Mouse (Mus musculus): ENCODE measurements around the gene Snx29.
"Not testable (repeated sequence)": the region's sequence is repeated elsewhere in the genome, so short reads cannot be mapped to it uniquely, and the experiment has no call there.

The Snx29 gene

DNA sequence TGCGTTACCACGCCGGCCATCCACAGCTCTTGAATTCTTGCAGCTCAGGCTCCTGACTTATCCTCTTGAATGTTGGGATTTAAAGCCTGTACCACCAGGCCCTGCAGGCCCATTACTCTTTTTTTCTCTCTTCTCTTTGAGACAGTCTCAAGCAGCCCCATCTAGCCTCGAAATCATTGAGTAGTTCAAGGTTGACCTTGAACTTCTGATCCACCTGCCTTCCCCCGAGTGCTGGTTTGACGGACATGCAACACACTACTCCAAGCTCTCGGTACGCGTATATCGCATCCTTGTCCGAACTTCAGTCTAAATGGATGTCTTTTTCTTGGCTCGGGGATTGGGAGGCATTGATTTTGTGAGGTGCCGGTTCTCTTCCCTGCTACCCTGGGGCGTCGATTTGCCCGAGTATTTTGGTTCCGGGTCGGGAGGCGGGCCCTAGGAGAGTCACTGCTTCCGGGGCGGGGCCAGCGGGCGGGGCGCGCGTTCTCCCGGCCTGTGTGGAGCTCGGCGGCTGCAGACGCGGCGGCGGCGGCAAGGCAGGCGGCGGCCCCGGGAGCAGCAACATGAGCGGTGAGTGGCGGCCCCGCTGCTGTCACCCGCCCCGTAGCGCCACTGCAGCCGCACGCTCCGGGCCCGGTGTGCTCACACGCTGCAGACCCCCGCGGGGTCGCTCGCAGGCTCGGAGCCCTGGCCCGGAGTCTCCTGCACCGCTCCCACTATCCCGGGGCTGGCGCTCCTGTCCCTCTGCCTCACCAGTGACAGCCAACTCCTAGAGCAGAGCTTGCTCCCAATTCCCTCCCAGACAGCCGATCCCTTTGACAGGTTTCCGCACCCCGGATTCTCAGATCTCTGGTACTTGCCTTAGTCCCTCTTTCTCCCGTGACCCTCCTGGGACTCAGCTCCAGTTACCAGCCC is at the start of gene Snx29:
Gene Snx29 (plus strand): TSS at position 500 of the 915 bp plus-strand sequence.
- in situ Hi-C loops (cut with MboI, MseI): no loop called here

GRCm38 (mm10) chr16:11276888-11277287 is 45.8 kb upstream of the Snx29 start:
- in situ Hi-C loops (cut with MboI, MseI): no loop called here

DNA sequence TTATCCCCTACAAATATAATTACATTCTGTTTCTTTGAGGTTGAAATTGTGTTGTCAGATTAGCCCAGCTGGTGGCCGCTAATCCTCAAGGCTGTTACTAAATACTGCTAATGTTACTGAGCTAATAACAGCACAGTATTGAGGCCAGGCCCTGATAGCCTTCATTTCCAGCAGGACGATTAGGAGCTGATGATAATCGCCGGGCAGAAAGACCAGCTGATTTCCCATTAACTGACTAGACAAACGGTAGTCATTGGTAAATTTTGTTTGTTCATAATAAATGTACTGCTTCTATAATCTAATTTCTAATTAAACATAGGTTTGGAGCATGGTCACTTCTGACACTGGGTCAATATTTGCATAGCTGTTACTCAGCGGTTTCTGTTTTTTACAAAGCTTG is 43.9 kb upstream of the Snx29 start:
- in situ Hi-C loops (cut with MboI, MseI): no loop called here

- in situ Hi-C loops (cut with MboI, MseI): loop anchor here (10.0 kb wide), 1 partner anchor 1642 kb away; no protein-coding TSS in a partner anchor
These were observed 40.0 kb upstream of the Snx29 start for GRCm38 (mm10) chr16:11282655-11283232.

- in situ Hi-C loops (cut with MboI, MseI): loop anchor here (10.0 kb wide), 1 partner anchor 1640 kb away; no protein-coding TSS in a partner anchor
These were observed 37.8 kb upstream of the Snx29 start for GRCm38 (mm10) chr16:11284881-11285280.

DNA sequence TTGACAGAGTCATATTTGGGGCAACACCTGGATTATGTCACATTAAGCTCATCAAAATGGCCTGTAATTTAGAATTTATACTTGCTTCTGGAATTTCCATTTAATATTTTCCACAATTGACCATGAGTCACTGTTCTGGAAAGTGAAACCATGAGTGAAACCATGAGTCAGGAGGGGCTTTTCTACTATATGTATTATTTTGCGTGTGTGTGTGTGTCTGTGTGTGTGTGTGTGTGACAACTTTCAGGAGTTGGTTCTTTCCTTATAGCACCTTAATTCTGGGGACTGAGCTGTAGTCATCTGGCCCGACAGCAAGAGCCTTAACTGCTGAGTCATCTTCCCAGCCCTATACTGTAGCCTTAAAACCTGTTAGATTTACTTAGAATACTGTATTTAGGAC is 36.8 kb upstream of the Snx29 start:
- in situ Hi-C loops (cut with MboI, MseI): loop anchor here (10.0 kb wide), 1 partner anchor 1639 kb away; no protein-coding TSS in a partner anchor

- in situ Hi-C loops (cut with MboI, MseI): loop anchor here (10.0 kb wide), 1 partner anchor 1636 kb away; no protein-coding TSS in a partner anchor
These were observed 33.8 kb upstream of the Snx29 start for GRCm38 (mm10) chr16:11288873-11289272.

DNA sequence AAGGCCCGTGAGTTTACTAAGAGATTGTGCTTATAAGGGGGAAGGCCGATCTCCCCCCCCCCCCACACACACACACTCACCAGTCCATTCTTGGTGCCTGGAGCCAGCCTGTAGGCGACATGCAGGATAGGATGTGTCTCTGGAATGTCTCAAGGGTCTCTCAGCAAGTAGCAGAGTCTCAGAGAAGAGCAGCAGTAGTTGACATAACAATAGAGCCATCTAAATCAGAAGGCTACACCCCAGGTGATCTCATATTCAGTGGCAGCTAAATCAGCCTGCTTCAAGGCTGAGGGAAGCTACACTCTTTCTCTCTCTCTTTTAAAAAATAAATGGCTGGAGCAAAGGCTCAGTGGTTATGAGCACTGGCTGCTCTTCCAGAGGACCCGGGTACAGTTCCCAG is 27.1 kb upstream of the Snx29 start:
- in situ Hi-C loops (cut with MboI, MseI): not testable (repeated sequence)

- in situ Hi-C loops (cut with MboI, MseI): not testable (repeated sequence)
These were observed 25.0 kb upstream of the Snx29 start for GRCm38 (mm10) chr16:11297700-11298099.

GRCm38 (mm10) chr16:11303741-11304140 is 19.0 kb upstream of the Snx29 start:
- in situ Hi-C loops (cut with MboI, MseI): no loop called here

DNA sequence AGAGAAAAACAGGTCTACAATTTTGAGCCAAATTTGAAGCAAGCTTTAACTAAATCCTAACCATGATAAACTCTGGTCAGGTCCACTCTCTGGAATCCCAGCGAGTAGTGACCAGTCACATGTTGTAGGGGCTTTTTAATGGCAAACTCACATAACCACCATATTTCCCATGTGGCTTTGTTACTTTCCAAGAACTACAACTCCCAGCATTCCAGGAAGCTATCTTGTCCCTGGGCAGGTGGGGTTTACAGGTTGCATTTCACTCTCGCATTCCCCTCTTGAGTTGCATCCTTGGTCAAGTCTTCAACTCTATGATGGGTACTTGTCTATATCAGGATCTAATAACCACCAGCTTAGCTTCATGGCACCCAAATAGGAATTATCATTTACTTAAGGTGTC is 17.2 kb upstream of the Snx29 start:
- in situ Hi-C loops (cut with MboI, MseI): no loop called here

GRCm38 (mm10) chr16:11313512-11313911 is 9.2 kb upstream of the Snx29 start, which contains the start of gene Tnfrsf17:
Gene Tnfrsf17 (plus strand): TSS chr16:11313812.
- in situ Hi-C loops (cut with MboI, MseI): no loop called here

- in situ Hi-C loops (cut with MboI, MseI): no loop called here
These were observed 6.9 kb upstream of the Snx29 start for GRCm38 (mm10) chr16:11315786-11316320.

DNA sequence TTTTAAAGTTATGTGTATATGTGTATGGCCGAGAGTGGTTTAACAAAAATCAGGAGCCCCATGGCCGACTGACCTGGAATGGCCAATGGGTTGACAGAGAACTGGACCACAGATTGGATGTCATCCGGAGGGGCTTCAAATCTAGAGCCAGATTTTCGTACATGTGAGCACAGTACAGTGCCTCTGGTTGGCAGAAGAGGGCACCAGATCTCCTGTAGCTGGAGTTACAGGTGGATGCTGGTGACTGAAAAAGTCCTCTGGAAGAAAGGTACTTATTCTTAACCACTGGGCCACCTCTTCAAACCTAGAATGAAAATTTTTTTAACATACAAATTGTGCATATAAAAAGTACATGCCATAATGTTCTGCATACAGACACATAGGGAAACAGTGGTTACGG is 6.0 kb upstream of the Snx29 start:
- in situ Hi-C loops (cut with MboI, MseI): no loop called here

DNA sequence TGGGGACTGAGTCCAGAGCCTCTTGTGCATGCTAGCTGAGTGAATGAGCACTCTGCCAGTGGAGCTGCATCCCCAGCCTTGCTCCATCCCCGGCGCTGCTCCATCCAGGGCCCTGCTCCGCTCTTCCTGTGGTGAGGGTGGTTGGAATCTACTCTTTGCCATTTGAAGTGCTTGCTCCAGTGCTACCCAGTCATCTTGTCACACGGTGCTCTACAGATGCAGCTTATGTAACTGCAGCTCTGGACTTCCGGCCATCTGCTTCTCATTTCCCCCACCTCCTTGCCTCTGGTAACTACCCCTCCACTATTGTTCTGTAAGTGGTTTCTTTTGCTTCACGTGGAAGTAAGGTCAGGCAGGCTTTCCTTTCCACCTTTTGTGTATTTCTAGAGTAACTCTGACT is 5.4 kb upstream of the Snx29 start:
- in situ Hi-C loops (cut with MboI, MseI): no loop called here

DNA sequence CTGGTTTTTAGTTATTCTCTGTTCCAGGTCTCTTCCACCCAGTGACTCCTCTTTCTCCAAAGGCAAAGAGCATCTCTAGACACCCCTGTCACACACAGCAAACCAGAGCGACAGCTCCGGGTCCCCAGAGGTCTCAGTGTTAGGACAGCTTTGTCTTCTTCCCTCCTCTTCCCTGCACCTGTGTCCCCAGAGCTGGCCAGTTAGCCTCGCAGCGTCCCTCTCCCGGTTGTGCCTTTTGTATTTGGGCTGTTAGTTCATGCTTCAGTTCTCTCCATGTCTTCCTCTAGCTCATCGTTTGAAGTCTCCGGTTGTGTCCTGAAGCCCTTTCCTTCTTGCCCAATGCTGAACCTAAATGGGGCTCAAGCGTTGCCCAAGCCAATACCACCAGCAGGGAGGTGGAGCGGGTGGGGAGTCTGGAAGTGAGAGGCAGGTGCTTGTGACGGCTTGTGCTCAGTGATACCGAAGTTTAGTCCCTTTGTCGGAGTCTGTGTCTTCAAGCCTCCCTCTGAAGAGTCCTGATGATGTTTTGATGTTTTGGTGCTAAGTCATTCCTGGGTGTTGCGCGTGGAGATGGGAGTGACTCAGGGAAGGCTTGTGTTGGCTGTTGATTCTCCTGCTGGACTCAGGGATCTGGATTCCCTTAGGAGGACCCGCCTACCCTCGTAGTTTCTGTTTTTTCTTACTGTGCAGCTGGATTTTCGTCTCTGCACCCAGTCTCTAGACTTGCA is 780 bp downstream of the Snx29 start:
- in situ Hi-C loops (cut with MboI, MseI): no loop called here

- in situ Hi-C loops (cut with MboI, MseI): no loop called here
These were observed 7.5 kb downstream of the Snx29 start for GRCm38 (mm10) chr16:11330081-11330800.

DNA sequence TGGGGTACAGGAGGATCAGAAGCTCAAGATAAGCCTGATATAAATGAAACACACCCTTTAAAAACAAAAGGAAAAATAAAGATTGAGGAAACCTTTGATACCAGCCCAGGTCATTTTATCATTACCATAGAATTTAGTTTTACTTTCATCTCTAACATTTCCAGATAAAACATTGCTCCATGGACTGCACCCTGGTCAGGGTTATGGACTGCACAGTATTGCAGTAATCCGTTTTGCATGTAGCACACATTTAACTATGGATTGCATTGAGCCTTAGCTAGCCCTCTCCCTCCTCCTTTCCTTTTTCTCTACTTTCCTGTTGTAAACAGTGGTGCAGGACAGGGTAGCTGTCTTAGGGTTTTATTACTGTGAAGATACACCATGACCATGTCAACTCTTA is 8.3 kb downstream of the Snx29 start:
- in situ Hi-C loops (cut with MboI, MseI): no loop called here

- in situ Hi-C loops (cut with MboI, MseI): no loop called here
These were observed 20.6 kb downstream of the Snx29 start for GRCm38 (mm10) chr16:11343292-11343815.

GRCm38 (mm10) chr16:11351903-11352302 is 29.2 kb downstream of the Snx29 start:
- in situ Hi-C loops (cut with MboI, MseI): no loop called here

GRCm38 (mm10) chr16:11359173-11359572 is 36.5 kb downstream of the Snx29 start:
- in situ Hi-C loops (cut with MboI, MseI): loop anchor here (5.0 kb wide), 1 partner anchor 43 kb away; no protein-coding TSS in a partner anchor

Measured in T-helper 2 cell (primary cell).